Mouse (Mus musculus): Measurements from ENCODE around the gene Fgf23. TPM values are rescaled to one million over a fixed set of nuclear protein-coding genes. Genes with fewer than 3 reads are reported as not detected.

Fgf23 gene
- under 1 TPM; 0.49 to 0.64 TPM for total RNA-seq (2021)
- long read RNA-seq, experiment 1, partial matches to known transcripts = 0 of 1 reads
- long read RNA-seq, experiment 1, other reads (novel, unspliced or antisense) = 1 of 1 reads
- long read RNA-seq, experiment 2, partial matches to known transcripts = 0 of 1 reads
- long read RNA-seq, experiment 2, other reads (novel, unspliced or antisense) = 1 of 1 reads

- intact Hi-C loops (cut with DNase I) = no loop called here
- no peak for DNase-seq (ENCODE audit: low spot score in 2 of 2)
Measured at GRCm38 (mm10) chr6:127072817-127073216, at the start of gene Fgf23. Gene Fgf23, plus strand, starts transcription at chr6:127072902.

DNA sequence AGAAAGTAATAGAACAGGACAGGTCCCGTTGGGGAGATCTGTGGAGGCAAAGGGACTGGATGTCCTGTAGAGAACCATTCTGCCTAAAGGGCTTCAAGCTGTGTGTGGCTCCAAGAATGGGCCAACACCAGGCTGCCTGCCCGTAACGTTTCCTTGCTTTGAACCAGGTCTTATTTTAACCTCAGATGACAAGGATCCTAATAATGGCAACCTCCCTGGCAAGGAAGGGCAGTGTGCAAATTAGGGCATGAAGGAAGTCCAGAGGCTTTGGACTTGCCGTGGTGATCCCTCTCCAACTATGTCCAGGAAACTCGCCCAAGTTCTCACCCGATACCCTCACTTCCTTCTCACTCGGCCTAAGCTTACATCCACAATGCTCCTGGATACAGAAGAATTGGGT lies 47.9 kb upstream of the Fgf23 start:
- DNase-seq (ENCODE audit: low spot score in 2 of 2) = no peak
- intact Hi-C loops (cut with DNase I) = no loop called here

DNA sequence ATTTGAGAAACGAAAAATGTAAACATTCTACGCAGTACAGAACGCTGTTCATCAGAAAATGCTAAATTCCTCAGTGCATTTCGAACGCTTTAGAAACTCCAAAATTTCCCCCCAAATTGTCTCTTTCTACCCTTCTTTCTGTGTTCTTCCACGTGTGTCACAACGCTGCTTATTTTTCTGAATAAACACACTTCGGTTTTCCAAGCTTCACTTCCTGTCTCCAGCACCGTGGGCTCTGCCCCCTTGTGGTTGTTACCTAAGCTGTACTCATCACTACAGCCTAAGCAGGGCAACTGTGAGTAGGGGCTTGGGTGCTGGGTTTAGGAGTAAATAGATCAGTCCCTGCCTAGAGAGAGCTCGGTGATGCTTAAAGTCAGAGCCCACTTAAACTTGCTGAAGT lies 37.9 kb upstream of the Fgf23 start:
- intact Hi-C loops (cut with DNase I) = no loop called here
- no peak for DNase-seq (ENCODE audit: low spot score in 2 of 2)

DNA sequence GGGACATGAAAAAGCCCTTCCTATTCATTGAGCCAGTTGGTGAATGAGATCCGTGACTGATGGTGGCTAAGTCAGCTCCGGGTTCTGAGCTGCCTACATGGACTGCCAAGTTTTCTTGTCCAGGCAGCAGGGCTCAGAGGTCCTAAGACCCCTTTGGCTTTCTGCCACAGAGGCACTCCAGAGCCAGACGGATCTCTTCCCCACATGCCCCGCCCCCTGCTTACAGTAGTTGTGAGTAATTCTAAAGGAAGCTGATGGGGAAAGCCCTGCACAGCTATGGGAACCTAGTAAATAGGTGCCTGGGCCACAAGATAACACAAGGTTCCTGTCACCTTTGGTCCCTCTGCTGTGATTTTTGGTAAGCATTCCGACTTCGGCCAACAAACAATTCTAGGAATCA lies 27.8 kb upstream of the Fgf23 start:
- intact Hi-C loops (cut with DNase I) = no loop called here
- DNase-seq (ENCODE audit: low spot score in 2 of 2) = no peak

- DNase-seq (ENCODE audit: low spot score in 2 of 2) = no peak
- intact Hi-C loops (cut with DNase I) = no loop called here
Measured at GRCm38 (mm10) chr6:127050847-127051246, 21.9 kb upstream of the Fgf23 start.

- DNase-seq (ENCODE audit: low spot score in 2 of 2) = no peak
- intact Hi-C loops (cut with DNase I) = no loop called here
Measured at GRCm38 (mm10) chr6:127056990-127057588, 15.6 kb upstream of the Fgf23 start.

DNA sequence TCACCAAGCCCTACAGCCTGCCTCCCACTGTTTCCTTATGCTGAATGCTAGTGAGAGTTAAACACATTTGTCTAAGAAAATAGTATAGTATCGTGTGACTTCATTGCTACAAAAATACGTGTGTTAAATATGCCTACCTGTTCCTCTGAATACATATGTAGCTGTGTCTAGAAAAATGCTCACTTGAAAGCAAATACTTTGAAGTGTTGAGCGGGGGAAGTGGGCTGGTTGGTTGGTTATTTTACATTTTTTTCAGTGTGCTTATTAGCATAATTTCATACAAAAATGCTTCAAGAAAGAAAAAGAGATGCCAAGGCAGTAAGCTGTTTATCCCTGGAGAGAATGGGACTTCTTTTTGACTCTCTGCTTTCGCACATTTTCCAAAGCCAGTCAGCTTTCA lies 12.7 kb upstream of the Fgf23 start:
- intact Hi-C loops (cut with DNase I) = no loop called here
- DNase-seq (ENCODE audit: low spot score in 2 of 2) = peak in 1 of 2 experiments; percentile 43

DNA sequence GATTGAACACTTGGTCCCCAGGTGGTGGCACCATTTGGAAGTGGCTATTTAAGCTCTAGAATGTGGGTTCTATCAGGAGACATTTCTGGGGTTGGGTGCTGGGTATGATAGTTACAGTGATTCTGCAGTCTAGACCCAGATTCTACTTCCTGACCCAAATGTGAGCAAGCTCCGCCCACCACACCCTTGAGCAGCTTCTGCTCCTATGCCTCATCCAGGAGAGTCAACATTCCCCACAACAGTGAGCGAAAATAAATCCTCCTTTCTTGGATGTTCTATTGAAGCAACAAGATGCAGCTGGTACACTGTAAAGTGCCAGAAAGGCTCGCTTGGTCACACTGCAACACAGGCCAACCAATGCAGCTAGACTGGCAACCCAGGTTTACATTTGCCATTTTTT lies 8.8 kb upstream of the Fgf23 start:
- intact Hi-C loops (cut with DNase I) = no loop called here
- DNase-seq (ENCODE audit: low spot score in 2 of 2) = no peak

GRCm38 (mm10) chr6:127064815-127065214 lies 7.9 kb upstream of the Fgf23 start:
- no peak for DNase-seq (ENCODE audit: low spot score in 2 of 2)
- intact Hi-C loops (cut with DNase I) = no loop called here

- intact Hi-C loops (cut with DNase I) = no loop called here
- peak; percentile 81 to 83 for DNase-seq (ENCODE audit: low spot score in 2 of 2)
Measured at GRCm38 (mm10) chr6:127079867-127080731, 7.4 kb downstream of the Fgf23 start.

GRCm38 (mm10) chr6:127081820-127082219 lies 9.1 kb downstream of the Fgf23 start:
- intact Hi-C loops (cut with DNase I) = no loop called here
- no peak for DNase-seq (ENCODE audit: low spot score in 2 of 2)

DNA sequence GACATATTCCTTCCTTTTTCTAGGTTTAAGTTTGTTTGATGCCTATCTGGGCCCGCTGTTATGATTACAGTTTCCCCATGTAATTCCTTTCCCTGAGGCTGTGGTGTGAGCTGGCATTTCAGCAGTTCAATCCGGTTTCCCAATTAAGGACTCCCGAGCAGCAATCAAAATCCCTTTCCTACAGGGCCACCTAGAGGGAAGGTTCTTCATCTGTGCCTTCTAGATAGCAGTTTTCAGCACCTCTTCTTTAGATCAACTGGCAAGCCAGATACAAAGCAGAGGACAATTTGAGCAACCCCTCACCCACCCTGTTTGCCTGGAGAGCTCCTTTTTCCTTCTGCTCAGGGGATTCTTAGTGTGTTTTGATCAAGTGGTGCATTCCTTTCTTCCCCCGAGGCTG lies 14.0 kb downstream of the Fgf23 start:
- intact Hi-C loops (cut with DNase I) = loop anchor here (5.0 kb wide), 1 partner anchor 129 kb away; no protein-coding TSS in a partner anchor
- peak; percentile 80 to 83 for DNase-seq (ENCODE audit: low spot score in 2 of 2)

- intact Hi-C loops (cut with DNase I) = no loop called here
- peak; percentile 32 to 33 for DNase-seq (ENCODE audit: low spot score in 2 of 2)
Measured at GRCm38 (mm10) chr6:127094565-127094964, 21.9 kb downstream of the Fgf23 start.

DNA sequence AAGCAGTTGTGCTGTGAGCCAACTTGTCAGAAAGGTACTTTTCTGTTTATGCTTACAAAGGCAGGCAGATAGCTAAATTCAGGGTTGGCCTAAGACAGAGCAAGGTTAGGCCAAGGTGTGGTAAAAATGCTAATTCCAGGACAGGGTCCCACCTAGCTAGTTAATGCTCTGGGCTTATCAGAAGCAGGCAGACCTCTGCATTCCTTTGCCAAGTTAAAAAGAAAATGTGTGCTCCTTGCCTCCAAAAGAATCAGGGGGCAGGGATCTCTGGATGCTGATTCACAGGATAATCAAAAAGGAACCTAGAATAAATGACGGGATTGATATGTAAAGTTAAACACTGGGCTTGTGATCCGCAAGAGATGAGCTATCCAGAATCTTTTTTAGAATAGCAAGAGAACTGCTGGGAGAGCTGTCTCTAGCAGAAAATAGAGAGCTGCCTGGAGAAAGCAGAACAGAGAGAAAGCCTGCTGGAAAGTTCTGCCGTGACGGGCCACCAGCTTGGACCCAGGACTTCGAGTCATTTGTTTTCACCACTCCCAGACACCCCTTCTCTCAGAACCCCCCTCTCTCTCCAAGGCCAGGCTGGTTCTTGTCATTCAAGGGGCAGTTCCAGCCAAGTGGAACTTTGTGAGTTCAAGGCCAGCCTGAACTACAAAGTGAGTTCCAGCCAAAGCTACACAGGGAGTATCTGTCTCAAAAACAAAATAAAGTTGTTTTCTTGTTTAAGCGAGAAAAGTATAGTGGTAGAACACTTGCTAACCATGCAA lies 31.0 kb downstream of the Fgf23 start:
- intact Hi-C loops (cut with DNase I) = no loop called here
- DNase-seq (ENCODE audit: low spot score in 2 of 2) = no peak

DNA sequence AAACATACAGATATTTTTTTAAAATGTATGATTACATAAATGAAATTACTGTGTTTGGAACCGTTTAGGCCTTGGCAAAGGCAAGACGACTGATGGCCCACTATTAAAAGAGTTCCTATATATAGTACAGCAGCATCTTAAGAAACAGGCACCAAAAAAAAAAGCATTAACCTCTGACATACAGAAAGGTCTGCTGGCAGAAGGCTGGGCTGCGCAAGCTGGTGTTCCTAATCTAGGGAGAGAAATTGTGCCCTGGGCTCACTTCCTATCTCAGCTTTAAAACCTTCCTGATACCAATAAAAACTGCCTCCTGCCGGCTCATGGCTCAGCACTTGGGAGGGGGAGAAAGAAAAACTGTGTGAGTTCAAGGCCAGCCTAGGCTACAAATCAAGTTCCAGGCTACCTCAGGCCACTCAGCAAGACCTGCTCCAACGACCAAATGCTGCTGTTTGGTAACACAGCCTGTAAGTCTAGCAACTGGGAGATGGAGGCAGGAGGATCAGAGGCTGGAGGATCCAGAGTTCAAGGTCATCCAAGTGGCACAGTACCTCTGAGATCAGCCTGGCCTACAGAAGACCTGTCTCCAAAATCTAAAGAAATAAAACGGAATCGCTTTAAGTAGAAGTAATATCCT lies 31.8 kb downstream of the Fgf23 start:
- DNase-seq (ENCODE audit: low spot score in 2 of 2) = no peak
- intact Hi-C loops (cut with DNase I) = no loop called here

DNA sequence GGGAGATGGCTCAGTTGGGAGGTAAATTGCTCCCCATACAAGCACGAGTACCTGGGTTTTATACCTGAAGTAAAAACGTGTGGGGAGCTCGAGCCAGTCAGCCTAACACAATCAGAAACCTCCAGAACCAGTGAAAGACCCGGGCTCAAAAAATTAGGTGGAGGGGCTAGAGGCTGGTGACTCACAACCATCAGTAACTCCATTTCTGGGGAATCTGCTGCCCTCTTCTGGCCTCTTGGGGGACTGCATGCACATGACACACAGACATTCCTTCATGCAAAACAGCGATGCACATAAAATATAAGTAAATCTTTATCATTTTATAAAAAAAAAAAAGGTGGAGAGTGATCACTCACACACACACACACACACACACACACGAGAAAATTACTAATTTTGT lies 32.4 kb downstream of the Fgf23 start:
- intact Hi-C loops (cut with DNase I) = no loop called here
- DNase-seq (ENCODE audit: low spot score in 2 of 2) = peak; percentile 62 to 78

DNA sequence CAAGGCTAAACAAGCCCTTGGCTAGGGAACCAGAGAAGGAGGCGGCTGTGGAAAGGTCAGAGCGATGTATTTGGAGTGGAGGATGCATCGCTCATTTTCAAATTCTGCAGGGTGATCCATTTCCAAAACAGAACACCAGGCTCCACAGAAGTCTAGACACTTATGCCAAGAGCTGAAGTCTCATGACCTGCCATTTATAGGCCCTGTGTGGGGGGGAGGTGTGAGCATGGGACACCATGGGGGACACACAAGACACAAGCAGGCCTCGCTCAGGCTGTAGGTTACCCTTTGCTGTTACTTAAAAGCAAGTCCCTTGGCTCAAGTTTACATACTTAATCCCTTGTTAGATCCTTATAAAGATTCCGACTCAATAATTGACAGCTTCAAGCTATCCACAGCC lies 33.5 kb downstream of the Fgf23 start:
- intact Hi-C loops (cut with DNase I) = no loop called here
- no peak for DNase-seq (ENCODE audit: low spot score in 2 of 2)

- intact Hi-C loops (cut with DNase I) = no loop called here
- no peak for DNase-seq (ENCODE audit: low spot score in 2 of 2)
Measured at GRCm38 (mm10) chr6:127106726-127107125, 34.0 kb downstream of the Fgf23 start.

GRCm38 (mm10) chr6:127107413-127107812 lies 34.7 kb downstream of the Fgf23 start:
- no peak for DNase-seq (ENCODE audit: low spot score in 2 of 2)

More at GRCm38 (mm10) chr6:127107413-127107812, 34.7 kb downstream of the Fgf23 start:
- intact Hi-C loops (cut with DNase I) = no loop called here

Measured in left cerebral cortex, postnatal 14 days (tissue).